Mouse (Mus musculus): Measurements from ENCODE around the gene Nae1. TPM values are rescaled to one million over a fixed set of nuclear protein-coding genes. Genes with fewer than 3 reads are reported as not detected.

The Nae1 gene
- total RNA-seq (2012; rRNA removed), result 26.0 and 34.5 TPM in 2 replicates
- 95.0 and 113 TPM in 2 replicates for total RNA-seq (2014; rRNA removed)
- 33.6 and 36.5 TPM in 2 replicates for polyA plus RNA-seq (2012; ENCODE audit: insufficient read length, low read depth)

DNA sequence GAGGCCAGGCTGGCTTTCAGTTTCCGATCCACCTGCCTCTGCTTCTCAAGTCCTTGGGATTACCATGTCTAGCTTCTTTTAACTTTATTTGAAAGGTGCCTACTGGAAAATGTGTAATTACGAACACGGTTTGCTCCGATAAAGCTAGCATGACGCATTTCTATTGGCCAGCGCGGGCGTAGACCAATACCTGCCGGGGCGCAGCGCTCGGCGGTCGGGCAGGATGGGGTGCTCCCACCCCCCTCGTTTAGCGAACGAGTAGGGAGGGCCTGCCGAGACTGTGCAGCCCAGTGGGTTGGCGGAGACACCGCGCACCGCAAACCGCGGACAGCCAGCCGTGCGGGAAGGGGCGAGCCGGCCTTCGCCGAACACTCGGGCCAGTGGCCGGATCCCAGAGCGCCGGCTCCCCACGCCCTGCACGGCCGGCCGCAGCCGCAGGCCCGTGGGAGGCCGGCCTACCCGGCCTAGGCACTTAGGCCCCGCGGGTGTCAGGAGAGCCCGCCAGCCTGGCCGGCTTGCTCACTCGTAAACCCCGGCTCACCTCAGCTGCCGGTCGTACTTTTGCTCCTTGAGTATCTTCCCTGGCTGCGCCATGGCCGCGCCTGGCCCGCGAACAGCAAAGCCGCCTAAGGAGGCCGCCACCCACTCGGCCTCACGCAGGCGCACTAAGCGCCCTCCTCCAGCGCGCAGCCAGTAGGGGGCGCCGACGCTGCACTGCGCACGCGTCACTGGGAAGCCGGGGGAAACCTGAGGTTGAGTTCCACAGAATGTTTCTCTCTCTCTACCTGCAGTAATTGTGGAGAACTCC lies at the start of gene Nae1, which contains the start of gene Car7:
Nae1 (minus strand) TSS at position 667 of the 808 bp plus-strand sequence.
Car7 (plus strand) TSS at position 719 of the 808 bp plus-strand sequence.
- 0 out of 2 replicates have a peak within 1 kb of the TSS, but pooled peaks have one; percentile 14 for H3K27ac ChIP-seq (ENCODE audit: insufficient read depth, low read depth)
- TF ChIP-seq TBP (conservative IDR thresholded peaks at IDR 0.05; ENCODE audit: low read depth, low read length), result 0 out of 2 replicates have a peak, but pooled peaks have one; percentile 36
- peak; percentile 68 for TF ChIP-seq ZMIZ1 (IDR thresholded peaks at IDR 0.05; ENCODE audit: low read depth, low read length)
- TF ChIP-seq NRF1 (IDR thresholded peaks at IDR 0.05; ENCODE audit: low read depth, low read length), result peak; percentile 96
- TF ChIP-seq SMC3 (IDR thresholded peaks at IDR 0.05; ENCODE audit: low read depth, low read length), result peak; percentile 38
- peak; percentile 91 for TF ChIP-seq POLR2A (IDR thresholded peaks at IDR 0.05; ENCODE audit: low read depth, low read length)
- no peak for TF ChIP-seq ETS1 (conservative IDR thresholded peaks at IDR 0.05; ENCODE audit: low read depth, low read length)
- peak; percentile 11 for TF ChIP-seq SIN3A (IDR thresholded peaks at IDR 0.05; ENCODE audit: low read length)
- TF ChIP-seq ELF1 (IDR thresholded peaks at IDR 0.05; ENCODE audit: low read depth, low read length), result 0 out of 2 replicates have a peak, but pooled peaks have one; percentile 19
- no peak for TF ChIP-seq KAT2A (IDR thresholded peaks at IDR 0.05; ENCODE audit: insufficient replicate concordance, low read length)
- TF ChIP-seq RAD21 (IDR thresholded peaks at IDR 0.05; ENCODE audit: low read depth, low read length), result peak; percentile 40
- TF ChIP-seq NELFE (IDR thresholded peaks at IDR 0.05; ENCODE audit: low read depth, low read length), result peak; percentile 96
- TF ChIP-seq GABPA (IDR thresholded peaks at IDR 0.05; ENCODE audit: insufficient replicate concordance, low read depth, low read length), result no peak
- TF ChIP-seq UBTF (IDR thresholded peaks at IDR 0.05; ENCODE audit: low read depth, low read length), result peak; percentile 86; the same call in 1 of the 2 replicates
- 0 out of 2 replicates have a peak, but pooled peaks have one; percentile 70 for TF ChIP-seq POLR2AphosphoS2 (IDR thresholded peaks at IDR 0.05; ENCODE audit: low read depth, low read length)
- TF ChIP-seq MEF2A (IDR thresholded peaks at IDR 0.05; ENCODE audit: borderline replicate concordance, low read depth, low read length), result no peak; the same call in 1 of the 2 replicates
- TF ChIP-seq CHD1 (IDR thresholded peaks at IDR 0.05; ENCODE audit: low read depth, low read length), result 0 out of 2 replicates have a peak, but pooled peaks have one; percentile 58
- no peak for TF ChIP-seq E2F4 (IDR thresholded peaks at IDR 0.05; ENCODE audit: insufficient replicate concordance, low read depth, low read length)
- TF ChIP-seq MAX (IDR thresholded peaks at IDR 0.05; ENCODE audit: low read length), result no peak
- peak; percentile 69 for TF ChIP-seq MXI1 (IDR thresholded peaks at IDR 0.05; ENCODE audit: low read depth, low read length)
- peak; percentile 65 to 96 for TF ChIP-seq CTCF (conservative IDR thresholded peaks at IDR 0.05 in 1 of 2, IDR thresholded peaks at IDR 0.05 in 1 of 2; ENCODE audit: low read depth in 2 of 2, low read length in 2 of 2)
- TF ChIP-seq JUND (conservative IDR thresholded peaks at IDR 0.05; ENCODE audit: low read depth, low read length), result no peak
- TF ChIP-seq TCF12 (IDR thresholded peaks at IDR 0.05; ENCODE audit: low read depth, low read length), result peak; percentile 82
- TF ChIP-seq HCFC1 (IDR thresholded peaks at IDR 0.05; ENCODE audit: low read depth, low read length), result peak; percentile 66
- H3K27me3 ChIP-seq (replicated peaks), result no peaks in the 10 kb centered on the region
- in situ Hi-C loops (cut with MboI; ENCODE audit: low pct_ligation_motif_present, low pct_unique_long_range_greater_than_20kb, low sequenced_read_pairs), result loop anchor here (25.0 kb wide), 1 partner anchor 172 kb away; no protein-coding TSS in a partner anchor
- peak; percentile 89 for DNase-seq (ENCODE audit: extremely low read depth)
- H3K36me3 ChIP-seq (replicated peaks in 1 of 2; ENCODE audit: control insufficient read depth in 1 of 2, insufficient read depth in 1 of 2, low read length in 1 of 2), result peaks cover 10 to 17% of the 10 kb centered on the region in 2 experiments
- H3K79me2 ChIP-seq (replicated peaks; ENCODE audit: control insufficient read depth, extremely low read depth, insufficient read depth, poor library complexity, severe bottlenecking), result no peaks in the 10 kb centered on the region; the same call in 1 of the 2 replicates
- no peaks in the 10 kb centered on the region for H3K9me3 ChIP-seq (replicated peaks; ENCODE audit: low read length)
- dilution Hi-C loops (cut with MboI; ENCODE audit: extremely low pct_ligation_motif_present, extremely low pct_unique_long_range_greater_than_20kb, low sequenced_read_pairs), result no loop called here
- peak within 1 kb of the TSS; percentile 85 to 95 (median 88) for H3K4me3 ChIP-seq (replicated peaks in 1 of 3; ENCODE audit: low read depth in 2 of 3, low read length in 2 of 3, poor library complexity in 1 of 3)
- peaks cover 4 to 21% of the 10 kb centered on the region in 2 experiments; a peak in 3 of 4 replicates for H3K4me1 ChIP-seq (ENCODE audit: control insufficient read depth in 1 of 2, insufficient read depth in 2 of 2)
- peak within 1 kb of the TSS; percentile 95 for H3K4me2 ChIP-seq (ENCODE audit: insufficient read depth, low read depth, poor library complexity, severe bottlenecking)
- peak within 1 kb of the TSS; percentile 82 for H3K9ac ChIP-seq (ENCODE audit: insufficient read depth, low read depth)
